Mouse (Mus musculus) midbrain, postnatal 0 days (tissue): ENCODE measurements around the gene Tmem129. TPM values are rescaled to one million over a fixed set of nuclear protein-coding genes. Genes with fewer than 3 reads are reported as not detected.

ENCODE experiments used
- ATAC-seq: fragments of 200-750 bp; cut with Nextera tagmentation; 2 replicates; pipeline ENCODE4 v1.8.0; 2017; ENCODE audit warnings: moderate number of reproducible peaks, mild to moderate bottlenecking, moderate TSS enrichment, moderate library complexity; ENCODE audit not compliant: low FRiP score
- DNase-seq: peaks from one replicate; pipeline ENCODE4 v3.0.0-alpha.2; 2015; ENCODE audit warnings: low spot score
- H3K27ac ChIP-seq: fragments of 300-500 bp; sonication (generic); 2 replicates; pipeline ENCODE4 v1.5.1; 2014; ENCODE audit warnings: low read depth, mild to moderate bottlenecking, low read length, mixed read lengths
- H3K27me3 ChIP-seq: fragments of 300-500 bp; sonication (generic); 2 replicates; pipeline ENCODE4 v1.6.1; 2014; ENCODE audit warnings: low read length, control low read depth, mixed read lengths; ENCODE audit not compliant: insufficient read depth
- H3K36me3 ChIP-seq: fragments of 300-500 bp; sonication (generic); 2 replicates; pipeline ENCODE4 v1.6.1; 2014; ENCODE audit warnings: low read length, control low read depth, mixed read lengths; ENCODE audit not compliant: insufficient read depth
- H3K4me1 ChIP-seq: fragments of 300-500 bp; sonication (generic); 2 replicates; pipeline ENCODE4 v1.6.1; 2014; ENCODE audit warnings: mild to moderate bottlenecking, control low read depth, antibody characterized with exemption, low read length, mixed read lengths; ENCODE audit not compliant: insufficient read depth
- H3K4me2 ChIP-seq: fragments of 300-500 bp; sonication (generic); 2 replicates; pipeline ENCODE4 v1.6.1; 2014; ENCODE audit warnings: low read depth, mild to moderate bottlenecking, low read length, mixed read lengths; ENCODE audit not compliant: poor library complexity, severe bottlenecking
- H3K4me3 ChIP-seq: fragments of 300-500 bp; sonication (generic); 2 replicates; pipeline ENCODE4 v1.5.1; 2014; ENCODE audit warnings: low read depth, mild to moderate bottlenecking, low read length, moderate library complexity
- H3K9ac ChIP-seq: fragments of 300-500 bp; sonication (generic); replicated peaks from 2 replicates; pipeline ENCODE4 v1.6.1; 2014; ENCODE audit warnings: mild to moderate bottlenecking, low read length, moderate library complexity, mixed read lengths; ENCODE audit not compliant: poor library complexity, severe bottlenecking
- H3K9me3 ChIP-seq: fragments of 300-500 bp; sonication (generic); 2 replicates; pipeline ENCODE4 v1.6.1; 2016; ENCODE audit warnings: low read length, control low read depth
- CTCF ChIP-seq: IDR thresholded peaks from 2 replicates; pipeline ENCODE4 v1.5.1; 2016; ENCODE audit warnings: antibody characterized with exemption, mild to moderate bottlenecking
- WGBS: fragments of 180-500 bp; shearing (Covaris S2); extraction: QIAGEN DNeasy Blood & Tissue Kit; methylation state at CpG from one replicate; pipeline ENCODE4 v1.1.7; 2014; 5-methylcytosine and 5-hydroxymethylcytosine counted together
- polyA plus RNA-seq: library from polyadenylated mRNA; unstranded; fragments of >200 nt; fragmentation: Nextera tagmentation; extraction: Ambion mirVana; gene quantifications from 2 replicates; pipeline ENCODE4 v1.2.1, GENCODE M21; 2015
- total RNA-seq: library from RNA; depleted of rRNA; stranded (reverse); fragments of >200 nt; gene quantifications from 2 replicates; pipeline ENCODE4 v1.2.3, GENCODE M21; 2014

The Tmem129 gene
- total and polyA plus RNA-seq, 2 experiments from 2014 or later: 17.3 to 26.0 TPM

GRCm38 (mm10) chr5:33689852-33690645 lies 31.8 kb upstream of the Tmem129 start:
- Histone ChIP-seq H3K36me3 (no peaks in the 10 kb centered on the region), H3K4me2 (no peak overlapping the region), H3K9ac (0 out of 2 replicates have a peak overlapping the region, but pooled peaks have one; percentile 5), H3K27me3 (peaks cover 14% of the 10 kb centered on the region), H3K27ac (no peak overlapping the region), H3K4me1 (no peaks in the 10 kb centered on the region; the same call in 1 of the 2 replicates), H3K9me3 (no peaks in the 10 kb centered on the region), H3K4me3 (no peak overlapping the region)
- no peak for TF ChIP-seq CTCF
- 75% methylated on average over 11 of the region's 11 CpGs for WGBS
- DNase-seq (peak; percentile 43), ATAC-seq (peak; percentile 25)

GRCm38 (mm10) chr5:33689221-33689844 lies 31.1 kb upstream of the Tmem129 start:
- ATAC-seq (peak; percentile 86), DNase-seq (peak; percentile 85)
- H3K4me2 ChIP-seq: no peak overlapping the region
- H3K4me1 ChIP-seq: no peaks in the 10 kb centered on the region; the same call in 1 of the 2 replicates
- no peaks in the 10 kb centered on the region for H3K9me3 ChIP-seq
- peaks cover 14% of the 10 kb centered on the region for H3K27me3 ChIP-seq
- no peak overlapping the region for H3K4me3 ChIP-seq
- 22% methylated on average over 19 of the region's 20 CpGs for WGBS
- H3K36me3 ChIP-seq: no peaks in the 10 kb centered on the region
- H3K9ac ChIP-seq: peak overlapping the region; percentile 5; the same call in 1 of the 2 replicates
- 0 out of 2 replicates have a peak overlapping the region, but pooled peaks have one; percentile 18 for H3K27ac ChIP-seq
- no peak for TF ChIP-seq CTCF

GRCm38 (mm10) chr5:33688278-33689220 lies 30.3 kb upstream of the Tmem129 start:
- Histone ChIP-seq H3K9ac (peak overlapping the region; percentile 5; the same call in 1 of the 2 replicates), H3K4me3 (no peak overlapping the region), H3K4me2 (no peak overlapping the region), H3K27me3 (peaks cover 8% of the 10 kb centered on the region), H3K27ac (0 out of 2 replicates have a peak overlapping the region, but pooled peaks have one; percentile 18), H3K4me1 (no peaks in the 10 kb centered on the region; the same call in 1 of the 2 replicates), H3K36me3 (no peaks in the 10 kb centered on the region), H3K9me3 (no peaks in the 10 kb centered on the region)
- no peak for DNase-seq
- ATAC-seq: no peak
- WGBS: 38% methylated on average over 14 of the region's 14 CpGs
- no peak for TF ChIP-seq CTCF

DNA sequence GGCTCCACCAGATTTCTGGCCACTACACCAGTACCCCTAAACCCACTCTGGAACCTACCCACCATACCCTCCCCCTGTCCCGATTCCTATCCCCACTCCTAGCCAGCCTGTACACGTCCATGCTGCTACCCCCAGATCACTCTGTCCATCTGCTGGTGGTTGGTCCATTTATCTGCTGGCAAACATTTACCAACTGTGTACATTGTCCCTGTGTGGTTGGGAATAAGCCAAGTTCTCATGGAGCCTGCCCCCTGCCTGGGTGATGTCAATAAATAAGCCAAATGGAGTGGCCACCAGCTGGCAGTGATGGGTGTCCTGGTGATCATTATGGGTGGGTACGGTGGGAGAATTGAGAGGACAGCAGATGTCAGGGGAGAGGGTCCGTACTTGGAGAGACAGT lies 28.9 kb upstream of the Tmem129 start:
- Histone ChIP-seq H3K36me3 (no peaks in the 10 kb centered on the region), H3K27ac (no peak overlapping the region), H3K4me1 (no peaks in the 10 kb centered on the region; the same call in 1 of the 2 replicates), H3K9ac (no peak overlapping the region), H3K4me2 (no peak overlapping the region), H3K4me3 (no peak overlapping the region), H3K9me3 (no peaks in the 10 kb centered on the region), H3K27me3 (peaks cover 3% of the 10 kb centered on the region)
- no peak for ATAC-seq
- TF ChIP-seq CTCF: no peak
- DNase-seq: no peak
- 77% methylated on average over 4 of the region's 4 CpGs for WGBS

DNA sequence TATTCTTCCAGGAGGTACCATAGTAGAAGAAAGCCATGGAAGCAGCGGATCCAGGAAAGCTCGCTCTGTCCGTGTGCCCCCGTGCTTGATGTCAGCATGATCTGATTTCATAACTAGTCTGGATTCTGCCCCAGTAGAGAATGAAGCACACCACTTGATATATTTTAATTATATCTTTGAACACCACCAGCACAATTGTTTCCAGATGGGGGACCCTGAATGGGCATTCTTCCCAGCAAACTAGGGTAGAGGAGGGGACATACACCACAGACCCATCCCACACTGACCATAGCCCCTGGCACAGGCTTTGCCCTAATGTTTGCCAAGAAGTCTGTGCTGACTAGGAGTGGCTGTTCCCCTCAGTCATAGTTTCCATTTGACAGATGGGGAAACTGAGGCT lies 26.7 kb upstream of the Tmem129 start:
- H3K36me3 ChIP-seq: no peaks in the 10 kb centered on the region
- no peak for ATAC-seq
- peaks cover 3% of the 10 kb centered on the region for H3K27me3 ChIP-seq
- no peaks in the 10 kb centered on the region for H3K9me3 ChIP-seq
- DNase-seq: no peak
- H3K9ac ChIP-seq: no peak overlapping the region
- no peak for TF ChIP-seq CTCF
- H3K4me1 ChIP-seq: no peaks in the 10 kb centered on the region; the same call in 1 of the 2 replicates
- WGBS: 90% methylated on average over 4 of the region's 4 CpGs
- no peak overlapping the region for H3K4me3 ChIP-seq
- H3K27ac ChIP-seq: no peak overlapping the region
- no peak overlapping the region for H3K4me2 ChIP-seq
